Mouse (Mus musculus): ENCODE measurements around the gene Senp6.
"Not testable (repeated sequence)": the region's sequence is repeated elsewhere in the genome, so short reads cannot be mapped to it uniquely, and the experiment has no call there.

Senp6 gene

GRCm38 (mm10) chr9:80074949-80075348 is 8.2 kb downstream of the Senp6 start:
- no peak for DNase-seq (ENCODE audit: low read depth, low spot score)

GRCm38 (mm10) chr9:80080941-80081340 is 14.2 kb downstream of the Senp6 start:
- DNase-seq (ENCODE audit: low read depth, low spot score) = no peak

- no peak for DNase-seq (ENCODE audit: low read depth, low spot score)
Measured at GRCm38 (mm10) chr9:80084429-80085092, 17.9 kb downstream of the Senp6 start.

- no peak for DNase-seq (ENCODE audit: low read depth, low spot score)
Measured at GRCm38 (mm10) chr9:80085665-80086064, 19.0 kb downstream of the Senp6 start.

- not testable (repeated sequence) for DNase-seq (ENCODE audit: low read depth, low spot score)
Measured at GRCm38 (mm10) chr9:80086272-80086966, 19.7 kb downstream of the Senp6 start.

- DNase-seq (ENCODE audit: low read depth, low spot score) = no peak
Measured at GRCm38 (mm10) chr9:80089409-80089808, 22.7 kb downstream of the Senp6 start.

GRCm38 (mm10) chr9:80096325-80096724 is 29.6 kb downstream of the Senp6 start:
- no peak for DNase-seq (ENCODE audit: low read depth, low spot score)

GRCm38 (mm10) chr9:80145992-80146587 is 79.4 kb downstream of the Senp6 start:
- DNase-seq (ENCODE audit: low read depth, low spot score) = no peak

- DNase-seq (ENCODE audit: low read depth, low spot score) = no peak
Measured at GRCm38 (mm10) chr9:80149594-80149993, 82.9 kb downstream of the Senp6 start.

- no peak for DNase-seq (ENCODE audit: low read depth, low spot score)
Measured at GRCm38 (mm10) chr9:80155277-80155676, 88.6 kb downstream of the Senp6 start.

GRCm38 (mm10) chr9:80156780-80157179 is 90.1 kb downstream of the Senp6 start:
- DNase-seq (ENCODE audit: low read depth, low spot score) = no peak

GRCm38 (mm10) chr9:80157840-80158465 is 91.2 kb downstream of the Senp6 start:
- no peak for DNase-seq (ENCODE audit: low read depth, low spot score)

GRCm38 (mm10) chr9:80158937-80159336 is 92.2 kb downstream of the Senp6 start:
- DNase-seq (ENCODE audit: low read depth, low spot score) = no peak

GRCm38 (mm10) chr9:80161451-80161850 is 94.7 kb downstream of the Senp6 start:
- no peak for DNase-seq (ENCODE audit: low read depth, low spot score)

- DNase-seq (ENCODE audit: low read depth, low spot score) = no peak
Measured at GRCm38 (mm10) chr9:80163126-80163723, 96.5 kb downstream of the Senp6 start.

GRCm38 (mm10) chr9:80164191-80164590 is 97.5 kb downstream of the Senp6 start:
- DNase-seq (ENCODE audit: low read depth, low spot score) = no peak

GRCm38 (mm10) chr9:80164611-80165474 is 98.1 kb downstream of the Senp6 start, which contains the start of gene Myo6:
Gene Myo6 (plus strand): TSS chr9:80165031.
- DNase-seq (ENCODE audit: low read depth, low spot score) = peak; percentile 88

- no peak for DNase-seq (ENCODE audit: low read depth, low spot score)
Measured at GRCm38 (mm10) chr9:80165690-80166089, 99.0 kb downstream of the Senp6 start.

GRCm38 (mm10) chr9:80166425-80166824 is 99.7 kb downstream of the Senp6 start:
- DNase-seq (ENCODE audit: low read depth, low spot score) = no peak

GRCm38 (mm10) chr9:80167089-80167488 is 100.4 kb downstream of the Senp6 start:
- DNase-seq (ENCODE audit: low read depth, low spot score) = no peak

- DNase-seq (ENCODE audit: low read depth, low spot score) = no peak
Measured at GRCm38 (mm10) chr9:80169551-80169950, 102.8 kb downstream of the Senp6 start.
